Mouse (Mus musculus) left cerebral cortex, adult 11 months (tissue): ENCODE measurements around the gene Slc26a5.

Experiments
- DNase-seq: peaks from one replicate; pipeline ENCODE4 v3.0.0; 2022; ENCODE audit warnings: low spot score

Slc26a5 gene

DNA sequence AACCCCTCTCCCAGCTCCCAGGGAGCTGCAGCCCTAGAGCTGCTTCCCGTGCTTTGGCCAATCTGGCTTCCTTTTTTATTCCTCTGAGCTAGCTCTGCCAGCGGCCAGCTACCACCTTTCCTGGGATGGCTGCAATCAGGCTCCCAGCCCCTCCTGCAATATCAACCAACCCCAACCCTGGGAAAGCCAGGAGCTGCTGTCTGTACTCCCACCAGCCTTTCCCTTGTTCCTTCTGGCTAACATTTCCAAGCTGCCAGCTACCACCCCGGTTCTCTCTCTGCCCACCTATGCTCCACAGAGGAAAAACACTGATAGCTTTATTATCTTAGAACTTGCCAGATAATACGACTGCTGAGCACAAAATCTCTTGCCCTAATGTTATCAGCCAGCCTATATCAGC lies 60.6 kb downstream of the Slc26a5 start:
- DNase-seq: no peak

DNA sequence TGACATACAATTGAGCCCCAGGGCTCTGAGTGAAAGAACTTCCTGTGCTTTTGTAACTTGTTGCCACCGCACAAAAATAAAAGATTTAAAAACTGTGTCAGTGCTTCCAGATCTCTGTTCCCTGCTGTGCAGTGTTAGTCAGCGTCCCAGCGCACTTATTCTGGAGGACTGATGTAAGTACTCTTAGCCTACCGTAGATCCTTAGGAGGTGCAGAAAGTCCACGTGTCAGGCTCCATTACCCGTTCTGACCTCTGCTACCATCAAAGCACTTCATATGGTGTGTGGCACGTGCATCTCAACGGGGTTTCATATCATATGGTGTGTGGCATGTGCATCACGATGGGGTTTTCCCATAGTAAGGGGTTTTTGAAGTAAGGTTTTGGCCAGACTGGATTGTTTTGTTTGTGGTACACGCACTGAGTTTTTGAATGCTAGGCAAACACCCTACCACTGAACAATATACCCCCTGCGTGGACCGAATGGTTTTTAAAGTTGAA lies 61.7 kb downstream of the Slc26a5 start:
- no peak for DNase-seq

DNA sequence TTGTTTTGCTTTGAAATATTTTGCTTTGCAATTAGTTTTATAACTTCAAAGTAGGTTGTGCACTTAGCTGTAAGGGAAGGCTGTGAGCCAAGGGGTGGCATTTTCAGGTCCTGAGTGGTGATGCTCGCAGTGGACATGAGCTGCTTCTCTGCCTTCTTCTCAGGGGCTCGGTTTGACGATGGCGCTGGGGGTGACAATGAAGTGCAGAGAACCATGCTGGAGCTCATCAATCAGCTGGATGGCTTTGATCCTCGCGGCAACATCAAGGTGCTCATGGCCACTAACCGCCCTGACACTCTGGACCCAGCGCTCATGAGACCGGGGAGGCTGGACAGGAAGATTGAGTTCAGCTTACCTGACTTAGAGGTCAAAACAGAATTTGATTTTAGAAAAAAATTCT lies 62.5 kb downstream of the Slc26a5 start:
- no peak for DNase-seq

DNA sequence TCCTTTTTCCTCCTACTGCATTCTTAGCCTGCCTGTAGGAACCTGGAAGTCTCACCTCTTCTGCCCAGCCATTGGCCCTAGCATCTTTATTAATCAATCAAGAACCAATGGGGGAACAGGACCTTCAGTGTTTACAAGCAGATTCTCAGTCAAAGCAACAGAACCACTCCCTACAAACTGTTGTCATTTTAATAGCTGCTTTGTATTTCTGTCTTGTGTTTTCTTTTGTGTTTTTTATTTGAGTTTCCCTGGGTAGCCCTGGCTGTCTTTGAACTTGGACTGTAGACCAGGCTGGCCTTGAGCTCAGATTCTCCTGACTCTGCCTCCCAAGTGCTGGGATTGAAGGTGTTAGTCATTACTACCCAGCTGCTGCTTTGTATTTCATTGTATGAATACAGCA lies 73.2 kb downstream of the Slc26a5 start:
- no peak for DNase-seq

DNA sequence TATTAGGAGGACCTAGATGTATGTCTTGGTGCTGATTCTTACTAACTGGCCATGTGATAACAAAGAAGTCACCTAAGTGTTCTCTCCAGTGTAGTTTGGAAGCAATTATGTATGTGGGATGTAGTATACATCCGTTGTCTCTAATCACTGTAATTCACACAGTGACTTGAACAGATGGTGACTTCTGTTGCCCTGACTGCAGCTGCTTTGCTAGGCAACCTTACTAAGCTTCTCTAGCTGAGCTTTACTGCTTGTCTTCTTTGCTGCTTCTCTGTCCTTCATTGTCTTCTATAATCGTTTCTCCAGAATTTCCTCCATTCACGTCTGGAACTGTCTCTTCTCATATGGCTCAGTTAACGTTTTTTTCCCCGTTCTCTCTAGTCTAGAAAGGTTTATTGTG lies 76.3 kb downstream of the Slc26a5 start:
- DNase-seq: no peak

DNA sequence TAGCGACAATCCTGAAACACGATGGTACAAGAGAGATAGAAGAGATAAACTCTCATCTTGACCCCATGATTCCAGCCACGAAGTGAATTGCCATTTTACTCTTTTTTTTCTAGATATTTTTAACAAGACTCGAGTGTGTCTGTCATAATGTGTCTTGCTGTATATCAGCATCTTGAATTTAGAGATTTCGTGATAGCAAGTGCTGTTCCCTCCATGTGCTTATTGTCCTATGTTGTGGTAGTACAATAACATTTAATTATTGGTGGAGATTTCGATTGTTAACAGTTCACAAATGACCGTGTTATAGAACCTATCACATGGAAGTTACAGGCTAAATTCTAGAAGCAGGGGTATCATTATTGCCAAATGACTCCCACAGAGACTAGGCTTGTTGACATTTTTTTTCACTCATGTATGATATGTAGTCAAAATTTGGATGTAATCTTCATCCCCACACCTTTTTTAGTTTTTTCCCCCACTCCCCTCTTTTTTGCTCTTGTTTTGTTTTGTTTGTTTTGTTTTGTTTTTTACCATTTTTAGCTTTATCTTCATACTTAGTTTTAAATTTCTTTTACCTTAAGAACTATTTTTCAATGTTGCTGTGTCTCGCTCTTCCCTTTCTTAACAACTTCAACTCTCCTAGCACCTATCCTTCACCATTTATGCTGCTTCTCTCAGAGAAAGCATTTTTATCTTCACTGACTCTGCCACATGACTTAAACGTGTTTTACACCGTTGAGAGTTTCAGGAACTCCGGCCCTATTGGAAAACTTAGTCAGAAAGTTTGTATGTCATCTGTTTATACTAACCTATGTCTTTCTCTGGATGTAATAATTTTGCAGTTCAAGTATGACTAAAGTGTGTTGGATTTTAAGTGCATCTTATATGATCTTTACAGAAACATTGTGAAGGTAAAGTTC lies 78.0 kb downstream of the Slc26a5 start:
- no peak for DNase-seq

DNA sequence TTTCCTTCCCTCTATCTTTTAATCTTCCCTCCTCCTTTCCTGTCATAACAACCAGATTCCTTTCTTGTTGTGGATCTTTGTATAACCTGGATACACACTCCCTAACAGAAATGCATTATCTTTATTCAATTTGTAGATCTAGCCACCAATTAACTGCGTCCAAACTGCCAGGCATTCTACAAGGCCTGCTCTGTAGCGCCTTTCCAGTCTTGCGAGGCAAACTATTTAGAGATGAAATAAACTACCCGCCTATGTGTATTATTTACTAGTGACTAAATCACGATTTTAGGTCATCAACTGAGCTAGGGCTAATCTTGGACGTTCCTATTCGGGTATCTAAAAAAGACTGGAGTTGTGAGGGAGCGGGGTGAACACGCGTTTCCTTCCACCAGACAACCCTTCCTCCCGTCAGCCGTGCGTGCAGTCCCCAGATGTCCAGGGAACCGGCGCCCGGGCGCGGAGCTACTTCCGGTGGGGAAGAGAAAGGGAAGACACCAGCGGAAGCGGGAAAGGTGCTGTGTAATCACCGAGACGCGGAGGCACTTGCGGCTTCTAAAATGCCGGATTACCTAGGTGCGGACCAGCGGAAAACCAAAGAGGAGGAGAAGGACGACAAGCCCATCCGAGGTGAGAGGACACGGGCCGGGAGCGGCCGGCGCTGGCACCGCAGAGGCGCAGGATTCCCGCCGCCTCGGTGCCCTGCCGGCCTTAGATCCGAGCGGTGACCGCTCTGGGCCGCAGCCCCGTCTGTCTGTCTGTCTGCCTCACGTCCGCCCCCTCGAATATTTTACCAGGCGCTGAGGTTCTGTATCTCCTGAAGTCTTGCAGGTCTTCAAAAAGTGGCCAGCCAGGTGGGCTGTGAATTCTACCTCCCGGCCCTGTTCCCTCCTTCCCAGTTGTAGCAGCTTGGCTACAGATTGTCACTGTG lies 78.9 kb downstream of the Slc26a5 start:
- DNase-seq: peak; percentile 84

DNA sequence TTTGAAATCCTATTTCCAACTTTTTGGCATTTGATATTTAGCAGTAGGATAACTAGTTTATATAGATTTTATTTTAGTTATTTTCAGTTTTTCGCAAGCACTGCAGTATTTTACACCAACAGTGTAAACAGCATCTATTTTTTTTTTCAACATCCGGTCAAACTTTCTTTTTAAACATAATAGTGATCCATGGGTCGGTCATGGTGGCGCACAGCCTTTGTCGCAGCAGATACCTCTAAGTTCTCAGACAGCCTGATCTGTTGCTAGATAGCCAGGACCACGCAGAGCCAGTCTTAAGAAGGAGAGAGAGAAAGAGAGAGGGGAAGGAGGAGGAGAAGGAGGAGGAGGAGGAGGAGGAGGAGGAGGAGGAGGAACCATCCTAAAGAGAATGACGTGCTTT lies 79.6 kb downstream of the Slc26a5 start:
- DNase-seq: no peak

DNA sequence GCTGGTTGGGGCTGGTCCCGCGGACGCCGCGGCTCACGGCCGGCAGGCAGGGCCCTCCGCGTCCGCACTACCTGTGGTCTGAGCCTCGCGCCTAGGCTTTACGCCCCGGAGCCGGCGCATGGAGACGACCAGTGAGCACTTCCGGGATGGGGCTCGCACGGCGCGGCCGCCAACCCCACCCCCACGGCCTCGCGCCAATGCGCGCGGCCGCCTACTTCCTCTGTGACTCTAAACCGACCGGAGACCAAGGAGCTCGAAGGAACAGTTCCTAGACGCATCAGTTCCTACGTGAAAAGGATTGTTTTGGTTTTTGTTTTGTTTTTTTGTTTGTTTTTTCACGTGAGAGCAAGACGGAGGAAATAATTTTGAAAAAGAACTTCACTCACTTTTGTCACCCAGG lies 80.4 kb downstream of the Slc26a5 start, which contains the start of the genes Dnajc2 and Psmc2:
TSS of gene Dnajc2 (minus strand) at position 199 of the 400 bp plus-strand sequence.
TSS of gene Psmc2 (plus strand) at position 231 of the 400 bp plus-strand sequence.
- peak; percentile 85 for DNase-seq

DNA sequence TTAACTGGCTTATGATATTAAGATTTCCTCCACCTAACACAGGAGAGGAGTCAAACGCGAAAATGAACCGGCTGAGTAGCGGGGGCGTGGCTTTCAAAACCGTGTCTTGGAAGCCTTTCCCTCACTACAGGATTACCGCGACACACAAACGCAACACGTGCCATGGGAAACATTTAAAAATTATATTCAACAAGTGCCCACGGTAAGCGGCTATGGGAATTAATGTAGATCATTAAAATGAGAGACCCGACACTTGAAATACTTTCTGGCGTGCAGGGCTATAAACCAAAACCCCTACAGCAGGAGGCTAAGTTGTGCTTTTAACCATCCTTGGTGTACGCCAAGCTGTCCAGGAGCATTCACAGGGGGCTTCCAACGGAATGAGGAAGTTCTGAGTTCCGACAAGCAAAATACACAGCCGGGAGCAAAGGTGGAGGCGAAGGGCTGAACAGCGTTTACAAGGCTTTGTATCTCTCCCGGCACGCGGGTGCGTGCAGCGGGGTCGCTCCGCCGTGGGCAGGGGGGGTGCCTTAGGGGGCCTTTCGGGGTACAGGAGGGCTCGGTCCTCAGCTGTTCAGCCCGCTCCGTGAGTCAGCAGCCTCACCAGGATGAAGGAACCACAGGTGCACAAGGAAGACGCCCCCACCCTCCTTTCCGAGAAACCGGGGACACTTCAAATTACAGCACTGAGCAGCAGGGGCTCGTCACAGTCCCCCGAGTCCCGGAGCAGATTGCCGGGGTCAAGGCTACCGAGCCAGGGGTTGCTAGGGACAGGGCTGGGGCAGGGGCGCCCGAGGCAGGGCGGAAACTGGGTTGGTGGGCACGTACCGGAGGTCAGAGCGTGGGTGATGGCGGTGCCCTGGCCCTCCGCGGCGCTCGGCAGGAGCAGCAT lies 81.0 kb downstream of the Slc26a5 start:
- DNase-seq: no peak

DNA sequence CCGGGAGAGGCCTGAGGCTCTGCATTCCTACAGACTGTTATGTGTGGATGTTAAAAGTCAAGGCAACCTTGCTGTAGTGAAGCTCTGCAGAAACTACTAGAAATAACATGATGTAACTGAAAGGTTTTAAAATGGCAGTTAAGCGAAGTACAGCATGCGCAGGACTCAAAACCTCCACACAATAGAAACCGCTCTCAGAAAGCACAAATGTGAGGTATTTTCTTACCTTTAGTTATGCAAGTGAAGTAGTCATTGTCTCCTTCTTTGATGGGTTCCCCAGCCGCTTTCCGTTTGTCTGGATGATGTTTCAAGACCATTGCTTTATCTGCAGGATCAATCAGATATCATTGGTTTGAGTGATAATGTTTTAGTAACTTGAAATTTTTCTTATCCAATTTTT lies 88.9 kb downstream of the Slc26a5 start:
- no peak for DNase-seq

DNA sequence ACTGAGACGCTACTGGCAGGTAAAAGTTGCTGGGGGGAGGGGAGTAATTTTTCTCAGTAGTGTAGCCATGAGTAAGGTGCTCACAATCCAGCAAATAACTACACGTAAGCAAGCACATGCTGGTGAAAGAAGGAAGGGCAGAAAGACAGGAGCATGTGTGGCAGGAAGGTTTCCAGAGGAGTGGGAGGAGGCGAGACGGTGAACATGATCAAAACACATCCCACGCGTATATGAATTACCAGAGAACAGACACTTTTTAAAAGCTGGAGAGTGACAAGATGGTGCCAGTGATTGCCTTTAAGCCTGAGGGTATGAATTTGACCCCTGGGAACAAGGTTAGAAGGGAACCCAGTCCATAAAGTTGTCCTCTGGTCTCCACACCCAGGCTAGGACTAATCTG lies 95.6 kb downstream of the Slc26a5 start:
- no peak for DNase-seq

DNA sequence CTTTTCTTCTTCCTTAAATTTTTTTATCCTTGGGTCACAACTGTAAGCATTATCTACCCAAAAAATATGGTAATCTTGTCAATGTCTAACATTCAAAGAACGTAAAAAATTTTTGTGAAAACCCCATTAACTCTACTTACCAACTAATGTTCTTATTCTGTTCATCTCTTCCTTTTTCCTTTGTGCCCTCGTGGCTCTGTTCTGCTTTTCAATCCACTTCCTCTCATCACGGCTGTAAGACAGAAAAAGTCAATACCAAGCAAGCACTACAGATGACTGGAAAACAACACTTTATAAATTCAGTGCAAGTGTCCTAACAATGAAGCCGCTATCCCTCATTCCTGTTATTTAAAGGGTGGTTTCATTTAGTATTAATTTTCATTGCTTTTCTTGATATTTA lies 96.9 kb downstream of the Slc26a5 start:
- DNase-seq: no peak
